Mouse (Mus musculus) v-Abl transformed pro-B cells (cell line): ENCODE results near the gene Nkx2-1.
"Not testable (repeated sequence)": the region's sequence is repeated elsewhere in the genome, so short reads cannot be mapped to it uniquely, and the experiment has no call there.

Experiments
- in situ Hi-C, 2 experiments: fragments of 400-800 bp; cut with MboI; formaldehyde crosslinking; loops; one replicate each; pipeline ENCODE4 v1.15.1; 2025; ENCODE audit not compliant: unreplicated experiment in 2 of 2

Nkx2-1 gene

DNA sequence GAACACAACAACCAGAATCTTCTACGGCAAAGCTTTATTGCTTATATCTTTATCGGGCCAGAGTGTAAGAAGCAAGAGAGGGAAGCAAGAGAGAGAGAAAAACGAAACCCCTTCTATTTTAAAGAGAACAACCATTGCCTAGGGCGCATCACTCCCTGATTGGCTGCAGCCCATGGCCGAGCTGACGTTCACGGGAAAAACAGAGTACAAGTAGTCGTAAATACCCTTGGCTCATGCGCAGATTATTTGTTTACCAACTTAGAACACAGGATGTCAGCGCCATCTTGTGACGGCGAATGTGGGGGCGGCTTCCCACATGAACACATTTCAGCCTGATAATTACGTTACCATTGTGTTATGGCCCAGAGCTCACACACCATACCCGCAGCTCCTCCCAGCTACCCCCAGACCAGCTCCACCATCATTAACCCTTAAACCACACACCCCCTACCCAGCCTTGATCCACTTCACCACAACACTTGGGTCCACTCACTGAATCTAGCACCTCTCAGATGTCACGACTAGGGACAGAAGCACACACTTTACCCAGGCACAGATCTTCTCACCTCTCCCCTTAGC is 11.4 kb downstream of the Nkx2-1 start:
- in situ Hi-C loops, result not testable (repeated sequence)

DNA sequence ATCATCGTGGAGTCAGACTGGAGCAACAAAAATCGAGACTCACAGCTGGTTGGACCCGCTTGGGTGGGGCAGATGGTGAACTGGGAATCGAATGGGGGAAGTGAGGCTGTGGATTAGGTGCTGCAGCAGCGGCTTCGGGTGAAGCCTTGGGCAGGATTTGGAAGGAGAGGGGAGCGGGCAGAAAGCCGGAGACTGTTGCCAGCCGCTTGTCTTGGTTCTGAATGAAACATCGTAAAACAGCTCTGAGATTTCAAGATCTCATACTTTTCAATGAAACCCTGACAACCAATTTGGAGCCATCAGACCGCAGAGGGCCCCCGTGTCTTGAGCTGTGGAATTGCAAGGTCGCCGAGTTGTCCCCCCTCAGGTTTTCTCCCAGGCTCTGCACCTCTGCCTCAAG is 12.5 kb downstream of the Nkx2-1 start:
- in situ Hi-C loops, result no loop called here

GRCm38 (mm10) chr12:56522191-56522590 is 14.5 kb downstream of the Nkx2-1 start:
- in situ Hi-C loops, result no loop called here

- in situ Hi-C loops, result no loop called here
These were observed 15.4 kb downstream of the Nkx2-1 start for GRCm38 (mm10) chr12:56521106-56521840.

GRCm38 (mm10) chr12:56520396-56521105 is 16.2 kb downstream of the Nkx2-1 start:
- in situ Hi-C loops, result no loop called here

GRCm38 (mm10) chr12:56519738-56520191 is 16.9 kb downstream of the Nkx2-1 start:
- in situ Hi-C loops, result no loop called here

- in situ Hi-C loops, result no loop called here
These were observed 17.5 kb downstream of the Nkx2-1 start for GRCm38 (mm10) chr12:56519071-56519737.

GRCm38 (mm10) chr12:56518221-56518620 is 18.5 kb downstream of the Nkx2-1 start:
- in situ Hi-C loops, result no loop called here

DNA sequence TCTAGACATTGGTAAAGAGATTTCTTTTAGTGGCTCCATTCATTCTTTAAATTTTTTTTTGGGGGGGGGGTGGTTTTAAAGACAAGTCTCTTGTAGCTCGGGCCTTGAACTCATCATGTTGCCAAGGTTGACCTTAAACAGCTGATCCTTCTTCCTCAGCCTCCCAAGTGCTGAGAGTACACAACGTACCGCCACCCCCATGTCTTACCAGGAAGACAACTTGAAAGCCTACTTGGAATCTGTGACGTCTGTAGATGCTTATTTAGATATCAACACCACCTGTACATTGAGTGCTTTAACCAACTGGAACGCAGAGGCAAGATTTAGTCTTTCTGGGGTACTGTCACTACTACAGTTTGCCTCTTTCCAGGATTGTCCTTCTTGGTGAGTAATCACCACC is 21.9 kb downstream of the Nkx2-1 start:
- in situ Hi-C loops, result no loop called here

- in situ Hi-C loops, result no loop called here
These were observed 28.3 kb downstream of the Nkx2-1 start for GRCm38 (mm10) chr12:56508413-56508812.

GRCm38 (mm10) chr12:56487046-56487445 is 49.7 kb downstream of the Nkx2-1 start:
- in situ Hi-C loops, result no loop called here

DNA sequence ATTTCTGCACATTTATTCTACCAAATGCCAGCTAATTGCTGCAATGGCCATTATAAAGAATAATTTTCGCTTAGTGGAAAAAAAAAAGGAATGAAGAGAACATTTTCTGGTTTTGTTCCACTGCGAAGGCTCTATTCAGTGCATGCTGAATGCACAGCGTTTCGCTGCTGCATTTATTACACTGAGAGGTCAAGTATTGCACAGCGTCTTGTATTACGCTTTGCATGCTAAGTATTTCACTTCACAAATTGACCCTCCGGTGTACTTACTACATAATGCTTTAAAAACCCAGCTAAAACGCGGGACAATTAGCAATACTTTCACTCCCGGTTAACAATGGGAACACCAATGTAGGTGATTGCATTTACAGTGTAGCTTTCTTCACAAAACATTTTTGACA is 54.1 kb downstream of the Nkx2-1 start:
- in situ Hi-C loops, result no loop called here
